Mouse (Mus musculus) intestine, embryonic 15.5 days (tissue): ENCODE results near the gene Gorasp2. TPM values are rescaled to one million over a fixed set of nuclear protein-coding genes. Genes with fewer than 3 reads are reported as not detected.
A peak's percentile ranks its signal among the peaks of the same experiment; 100 is the strongest.

Experiments
- ATAC-seq: fragments of 200-750 bp; cut with Nextera tagmentation; 2 replicates; pipeline ENCODE4 v1.8.0; 2017; ENCODE audit warnings: moderate TSS enrichment, moderate library complexity
- H3K27ac ChIP-seq: fragments of 300-500 bp; sonication (generic); 2 replicates; pipeline ENCODE4 v1.5.1; 2015; ENCODE audit warnings: mild to moderate bottlenecking, inconsistent platforms
- H3K27me3 ChIP-seq: fragments of 300-500 bp; sonication (generic); replicated peaks from 2 replicates; pipeline ENCODE4 v1.6.1; 2015; ENCODE audit warnings: inconsistent platforms
- H3K36me3 ChIP-seq: fragments of 300-500 bp; sonication (generic); 2 replicates; pipeline ENCODE4 v1.6.1; 2015; ENCODE audit warnings: inconsistent platforms
- H3K4me1 ChIP-seq: fragments of 300-500 bp; sonication (generic); replicated peaks from 2 replicates; pipeline ENCODE4 v1.6.1; 2015; ENCODE audit warnings: inconsistent platforms
- H3K4me2 ChIP-seq: fragments of 300-500 bp; sonication (generic); replicated peaks from 2 replicates; pipeline ENCODE4 v1.6.1; 2015; ENCODE audit warnings: mild to moderate bottlenecking, inconsistent platforms
- H3K4me3 ChIP-seq: fragments of 300-500 bp; sonication (generic); replicated peaks from 2 replicates; pipeline ENCODE4 v1.5.1; 2015; ENCODE audit warnings: inconsistent platforms
- H3K9ac ChIP-seq: fragments of 300-500 bp; sonication (generic); 2 replicates; pipeline ENCODE4 v1.6.1; 2015; ENCODE audit warnings: inconsistent platforms
- H3K9me3 ChIP-seq: fragments of 300-500 bp; sonication (generic); 2 replicates; pipeline ENCODE4 v1.6.1; 2016; ENCODE audit warnings: inconsistent platforms
- WGBS: fragments of 180-500 bp; shearing (Covaris S2); methylation state at CpG from one replicate; pipeline ENCODE4 v1.1.7; 2015; 5-methylcytosine and 5-hydroxymethylcytosine counted together
- polyA plus RNA-seq: library from polyadenylated mRNA; unstranded; fragments of >200 nt; fragmentation: Nextera tagmentation; extraction: Ambion mirVana; gene quantifications from 2 replicates; pipeline ENCODE4 v1.2.1, GENCODE M21; 2015

Gorasp2 gene
- polyA plus RNA-seq, 1 experiment from 2014 or later = 163 TPM

DNA sequence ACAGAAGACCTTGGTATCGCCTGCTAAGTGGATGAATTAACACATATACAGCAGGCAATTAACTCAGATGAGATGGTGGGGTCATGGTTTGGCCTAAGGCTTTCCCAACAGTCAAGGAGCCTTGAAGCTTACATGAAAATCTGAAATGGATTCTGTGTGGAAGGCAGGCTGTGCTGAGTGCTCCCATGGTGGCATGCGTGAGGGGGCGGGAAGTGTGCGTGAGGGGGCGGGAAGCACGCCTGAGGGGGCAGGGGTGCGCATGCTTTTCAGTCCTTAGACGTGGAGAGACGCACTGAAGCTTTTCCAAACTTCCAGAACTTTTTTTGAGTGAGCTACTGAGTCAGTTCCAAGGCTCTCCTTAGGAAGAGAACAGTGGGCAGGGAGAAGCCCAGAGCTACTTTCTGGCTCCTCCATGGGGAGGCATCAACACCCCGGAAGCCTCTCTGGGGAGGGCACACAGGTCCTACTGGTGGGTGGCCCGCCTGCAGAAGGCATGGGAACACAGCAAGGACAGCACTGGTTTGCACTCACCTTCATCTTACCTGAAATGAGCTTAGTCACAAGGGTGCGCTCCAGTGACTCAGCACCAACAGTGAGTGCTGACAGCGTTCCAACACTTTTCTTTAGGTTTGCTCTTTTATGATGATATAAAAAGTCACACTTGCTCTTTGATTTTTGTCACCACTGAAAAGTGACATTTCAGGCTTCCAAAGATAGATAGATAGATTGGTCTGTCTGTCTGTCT is 47.8 kb downstream of the Gorasp2 start:
- no peak for ATAC-seq
- Histone ChIP-seq H3K4me1 (peaks cover 4% of the 10 kb centered on the region), H3K4me2 (no peak overlapping the region), H3K36me3 (peaks cover 15% of the 10 kb centered on the region; the same call in 1 of the 2 replicates), H3K4me3 (no peak overlapping the region), H3K27ac (no peak overlapping the region), H3K9ac (no peak overlapping the region), H3K27me3 (no peaks in the 10 kb centered on the region), H3K9me3 (no peaks in the 10 kb centered on the region)
- 77% methylated on average over 13 of the region's 13 CpGs for WGBS

DNA sequence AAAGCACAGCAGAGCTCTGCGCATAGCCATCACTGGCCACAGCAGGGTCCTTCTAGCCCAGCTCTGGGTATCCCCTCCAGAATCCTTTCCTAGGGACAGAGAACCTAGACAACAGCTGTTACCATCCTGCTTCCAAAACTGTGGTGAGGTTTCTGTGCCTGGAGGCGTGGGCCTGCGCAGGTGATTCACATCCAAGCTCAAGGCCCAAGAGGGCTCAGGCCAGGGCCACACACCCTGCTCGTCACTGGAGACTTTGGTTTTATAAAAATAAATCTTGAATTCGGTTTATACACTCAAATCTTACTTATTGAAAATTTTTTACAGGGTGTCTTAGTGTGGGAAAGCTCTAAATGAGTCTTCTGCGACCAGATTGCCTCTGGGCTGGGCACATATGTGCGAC is 48.9 kb downstream of the Gorasp2 start:
- Histone ChIP-seq H3K4me1 (no peaks in the 10 kb centered on the region), H3K27ac (no peak overlapping the region), H3K36me3 (peaks cover 15% of the 10 kb centered on the region; the same call in 1 of the 2 replicates), H3K9me3 (no peaks in the 10 kb centered on the region), H3K27me3 (no peaks in the 10 kb centered on the region), H3K9ac (no peak overlapping the region), H3K4me2 (no peak overlapping the region), H3K4me3 (no peak overlapping the region)
- 97% methylated on average over 7 of the region's 7 CpGs for WGBS
- peak; percentile 12; the same call in 1 of the 2 replicates for ATAC-seq

- no peak overlapping the region for H3K27ac ChIP-seq
- no peak for ATAC-seq
- peaks cover 19% of the 10 kb centered on the region for H3K36me3 ChIP-seq
- no peak overlapping the region for H3K4me3 ChIP-seq
- no peaks in the 10 kb centered on the region for H3K27me3 ChIP-seq
- no peaks in the 10 kb centered on the region for H3K4me1 ChIP-seq
- no peaks in the 10 kb centered on the region for H3K9me3 ChIP-seq
- 95% methylated on average over 4 of the region's 4 CpGs for WGBS
- H3K4me2 ChIP-seq = no peak overlapping the region
- H3K9ac ChIP-seq = no peak overlapping the region
Observed at GRCm38 (mm10) chr2:70710878-70711277, 49.5 kb downstream of the Gorasp2 start.

- Histone ChIP-seq H3K27me3 (no peaks in the 10 kb centered on the region), H3K4me3 (no peak overlapping the region), H3K9me3 (no peaks in the 10 kb centered on the region), H3K4me2 (no peak overlapping the region), H3K9ac (no peak overlapping the region), H3K4me1 (no peaks in the 10 kb centered on the region), H3K27ac (no peak overlapping the region; the same call in 1 of the 2 replicates), H3K36me3 (peaks cover 4% of the 10 kb centered on the region; the same call in 1 of the 2 replicates)
- ATAC-seq = peak; percentile 55
- WGBS = 77% methylated on average over 9 of the region's 9 CpGs
Observed at GRCm38 (mm10) chr2:70723610-70724243, 62.4 kb downstream of the Gorasp2 start.

DNA sequence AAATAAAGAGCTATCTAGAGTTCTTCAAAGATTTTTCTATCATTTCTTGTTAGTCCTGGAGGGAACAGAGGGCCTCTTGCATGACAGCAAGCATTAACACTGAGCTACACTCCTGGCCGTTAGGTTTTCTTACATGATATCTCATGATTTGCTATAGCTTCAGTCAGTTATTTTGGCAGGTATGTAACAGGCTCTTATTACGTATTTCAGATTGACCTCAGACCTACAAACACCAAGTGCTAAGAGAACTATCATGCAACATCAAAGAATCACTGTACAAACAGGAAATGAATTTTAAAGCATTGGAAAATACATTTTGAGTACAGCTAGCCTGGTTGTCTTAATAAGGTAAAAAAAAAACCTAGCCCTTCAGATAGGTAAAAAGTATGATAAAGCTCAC is 65.7 kb downstream of the Gorasp2 start:
- 87% methylated on average over 2 of the region's 2 CpGs for WGBS
- Histone ChIP-seq H3K27me3 (no peaks in the 10 kb centered on the region), H3K4me1 (no peaks in the 10 kb centered on the region), H3K4me2 (no peak overlapping the region), H3K4me3 (no peak overlapping the region), H3K27ac (no peak overlapping the region), H3K9me3 (no peaks in the 10 kb centered on the region), H3K36me3 (0 out of 2 replicates have a peak, but pooled peaks cover 4% of the 10 kb centered on the region), H3K9ac (no peak overlapping the region)
- no peak for ATAC-seq

GRCm38 (mm10) chr2:70735534-70735933 is 74.2 kb downstream of the Gorasp2 start:
- Histone ChIP-seq H3K9me3 (no peaks in the 10 kb centered on the region), H3K27ac (no peak overlapping the region), H3K9ac (no peak overlapping the region), H3K36me3 (0 out of 2 replicates have a peak, but pooled peaks cover 15% of the 10 kb centered on the region), H3K4me2 (no peak overlapping the region), H3K4me3 (no peak overlapping the region), H3K27me3 (no peaks in the 10 kb centered on the region), H3K4me1 (no peaks in the 10 kb centered on the region)
- WGBS = 76% methylated on average over 4 of the region's 4 CpGs
- ATAC-seq = no peak

- Histone ChIP-seq H3K9ac (no peak overlapping the region), H3K36me3 (0 out of 2 replicates have a peak, but pooled peaks cover 18% of the 10 kb centered on the region), H3K4me3 (no peak overlapping the region), H3K4me2 (no peak overlapping the region), H3K9me3 (no peaks in the 10 kb centered on the region), H3K27ac (no peak overlapping the region), H3K4me1 (no peaks in the 10 kb centered on the region), H3K27me3 (no peaks in the 10 kb centered on the region)
- WGBS = 67% methylated on average over 5 of the region's 5 CpGs
- no peak for ATAC-seq
Observed at GRCm38 (mm10) chr2:70736008-70736407, 74.6 kb downstream of the Gorasp2 start.

DNA sequence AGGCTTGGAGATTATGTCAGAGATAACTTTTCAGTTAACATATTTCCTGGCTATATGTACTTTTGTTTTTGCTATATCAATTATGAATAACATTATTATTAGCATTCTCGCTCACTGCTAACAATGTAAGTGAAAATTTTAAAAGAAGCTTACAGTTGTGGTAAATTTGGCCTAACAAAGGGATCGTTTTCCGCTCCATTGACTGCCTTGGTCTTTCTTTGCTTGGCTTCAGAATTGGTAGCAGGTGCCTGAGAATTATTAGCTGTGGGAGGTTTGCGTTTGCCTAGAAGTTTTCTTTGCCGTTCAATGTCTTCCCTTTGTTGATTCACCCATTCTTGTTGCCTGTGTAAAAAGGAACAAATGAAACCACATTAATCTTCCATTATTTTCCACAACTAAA is 80.5 kb downstream of the Gorasp2 start:
- no peak overlapping the region for H3K4me2 ChIP-seq
- H3K27ac ChIP-seq = no peak overlapping the region
- 94% methylated on average over 5 of the region's 5 CpGs for WGBS
- H3K9ac ChIP-seq = no peak overlapping the region
- H3K9me3 ChIP-seq = no peaks in the 10 kb centered on the region
- no peaks in the 10 kb centered on the region for H3K4me1 ChIP-seq
- H3K4me3 ChIP-seq = no peak overlapping the region
- no peaks in the 10 kb centered on the region for H3K27me3 ChIP-seq
- no peak for ATAC-seq
- peaks cover 29% of the 10 kb centered on the region; the same call in 1 of the 2 replicates for H3K36me3 ChIP-seq

DNA sequence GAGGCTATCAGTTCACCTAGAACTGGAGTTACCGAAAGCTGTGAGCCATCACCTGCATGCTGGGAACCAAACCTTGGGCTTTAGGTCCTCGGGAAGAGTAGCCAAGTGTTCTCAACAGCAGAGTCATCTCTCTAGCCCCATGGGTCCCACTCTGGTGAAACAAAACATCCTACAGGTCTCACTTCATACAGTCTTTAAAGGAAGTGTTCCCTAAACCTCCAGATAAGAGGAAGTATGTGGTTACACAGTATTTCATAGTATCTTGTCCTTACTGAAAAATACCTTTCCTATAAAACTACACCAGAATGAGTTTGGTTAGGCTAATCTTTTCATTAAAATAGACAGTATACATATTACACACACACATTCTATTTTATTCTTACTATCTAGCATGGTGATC is 81.2 kb downstream of the Gorasp2 start:
- Histone ChIP-seq H3K9ac (no peak overlapping the region), H3K27me3 (no peaks in the 10 kb centered on the region), H3K4me3 (no peak overlapping the region), H3K9me3 (no peaks in the 10 kb centered on the region), H3K4me1 (no peaks in the 10 kb centered on the region), H3K27ac (no peak overlapping the region), H3K36me3 (peaks cover 27% of the 10 kb centered on the region; the same call in 1 of the 2 replicates), H3K4me2 (no peak overlapping the region)
- ATAC-seq = no peak
- 89% methylated on average over 2 of the region's 2 CpGs for WGBS

DNA sequence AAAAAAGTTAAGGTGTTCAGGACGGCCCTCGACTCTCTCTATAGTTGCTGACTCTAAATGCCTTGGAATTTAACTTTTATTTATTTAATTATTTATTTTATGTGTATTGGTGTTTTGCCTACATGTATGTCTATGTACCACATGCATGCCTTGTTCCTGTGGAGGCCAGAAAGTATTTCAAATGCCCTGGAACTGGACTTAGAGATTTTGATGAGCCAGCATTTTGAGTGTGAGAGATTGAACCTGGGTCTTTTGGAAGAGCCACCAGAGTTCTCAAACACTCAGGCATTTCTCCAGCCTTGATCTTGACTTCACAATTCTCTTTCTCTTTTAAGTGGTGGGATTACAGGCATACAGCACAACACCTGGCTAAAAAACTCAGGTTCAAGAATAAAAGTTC is 90.3 kb downstream of the Gorasp2 start:
- Histone ChIP-seq H3K4me2 (no peak overlapping the region), H3K36me3 (no peaks in the 10 kb centered on the region), H3K27ac (no peak overlapping the region), H3K4me3 (no peak overlapping the region), H3K9ac (no peak overlapping the region), H3K27me3 (no peaks in the 10 kb centered on the region), H3K9me3 (no peaks in the 10 kb centered on the region), H3K4me1 (no peaks in the 10 kb centered on the region)
- WGBS = 91% methylated on average over 2 of the region's 2 CpGs
- no peak for ATAC-seq

DNA sequence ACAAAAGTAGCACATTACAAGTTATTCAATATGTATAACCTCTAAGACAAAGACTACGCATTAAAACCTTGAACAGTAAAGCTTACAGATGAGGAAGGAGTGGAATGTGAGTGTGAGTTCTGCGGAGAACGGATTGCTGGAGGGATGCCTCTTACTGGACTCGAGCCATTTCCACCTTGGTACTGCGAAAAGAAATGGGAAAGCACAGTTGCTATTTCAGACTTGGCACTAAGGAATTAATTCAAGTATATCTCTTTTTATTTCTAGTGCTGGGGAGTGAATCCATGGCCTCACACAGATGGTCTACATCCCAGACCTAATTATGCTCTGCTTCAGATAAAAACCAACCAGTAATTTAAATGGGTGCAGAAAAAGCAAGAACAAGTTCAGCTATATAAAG is 90.8 kb downstream of the Gorasp2 start:
- Histone ChIP-seq H3K27me3 (no peaks in the 10 kb centered on the region), H3K4me1 (no peaks in the 10 kb centered on the region), H3K27ac (no peak overlapping the region), H3K9ac (no peak overlapping the region), H3K36me3 (no peaks in the 10 kb centered on the region), H3K9me3 (no peaks in the 10 kb centered on the region), H3K4me3 (no peak overlapping the region), H3K4me2 (no peak overlapping the region)
- ATAC-seq = no peak
- 93% methylated on average over 5 of the region's 5 CpGs for WGBS
